10 mouse cellular contexts compared by ENCODE assay signal in genomic region chr15:77014985-77015384, GRCm38 (mm10). TPM values are rescaled to one million over a fixed set of nuclear protein-coding genes. Genes with fewer than 3 reads are reported as not detected.
DNase-seq lines count a peak whose midpoint lies in the region; ATAC-seq and TF ChIP-seq lines count a peak whose summit lies in the region.
"Had no signal": no experiment of that assay in that cellular context is flagged by ENCODE, and none has a peak within 500 bp of the region (broad histone marks: within the 10 kb centered on the region; RNA-seq: fewer than 3 reads in every experiment).

No protein-coding gene starts in this region.

- no peaks in the 10 kb centered on the region for H3K36me3 ChIP-seq in intestine, embryonic 16.5 days (ENCODE audit: control insufficient read depth, insufficient read depth, low read length)
- no peaks in the 10 kb centered on the region for H3K36me3 ChIP-seq in intestine, postnatal 0 days (ENCODE audit: control insufficient read depth, insufficient read depth)
- H3K36me3 ChIP-seq in heart, embryonic 16.5 days (ENCODE audit: control insufficient read depth, insufficient read depth): peaks cover 9% of the 10 kb centered on the region; the same call in 1 of the 2 replicates
- no peaks in the 10 kb centered on the region for H3K36me3 ChIP-seq in midbrain, postnatal 0 days (ENCODE audit: insufficient read depth, low read length)

- no peak overlapping the region for H3K4me2 ChIP-seq in intestine, embryonic 16.5 days (ENCODE audit: low read depth, low read length)
- no peak overlapping the region for H3K4me2 ChIP-seq in intestine, postnatal 0 days (replicated peaks; ENCODE audit: low read depth)
- H3K4me2 ChIP-seq in heart, embryonic 16.5 days (ENCODE audit: low read depth, low read length): peak overlapping the region; percentile 54
- no peak overlapping the region for H3K4me2 ChIP-seq in midbrain, postnatal 0 days (ENCODE audit: low read depth, low read length, poor library complexity, severe bottlenecking)

- DNase-seq in gastrocnemius, adult 18-20 months (ENCODE audit: low spot score): peak; percentile 85
- no peak for DNase-seq in midbrain, postnatal 0 days (ENCODE audit: low spot score)
- DNase-seq in spleen, postnatal 36 days (ENCODE audit: low spot score in 2 of 2): no peak
- no peak for DNase-seq in adrenal gland, postnatal 25 days
- no peak for DNase-seq in adrenal gland, postnatal 10 days

- H3K9me3 ChIP-seq in intestine, embryonic 16.5 days (ENCODE audit: control insufficient read depth, low read length): no peaks in the 10 kb centered on the region
- H3K9me3 ChIP-seq in intestine, postnatal 0 days (ENCODE audit: control insufficient read depth): no peaks in the 10 kb centered on the region
- 0 out of 2 replicates have a peak, but pooled peaks cover 2% of the 10 kb centered on the region for H3K9me3 ChIP-seq in heart, embryonic 16.5 days (replicated peaks; ENCODE audit: control insufficient read depth, low read length)
- no peaks in the 10 kb centered on the region for H3K9me3 ChIP-seq in midbrain, postnatal 0 days (ENCODE audit: low read length)

- 74% methylated on average over 4 of the region's 4 CpGs for WGBS in intestine, embryonic 16.5 days
- 81% methylated on average over 4 of the region's 4 CpGs for WGBS in intestine, postnatal 0 days
- WGBS in heart, embryonic 16.5 days: 38% methylated on average over 4 of the region's 4 CpGs
- WGBS in midbrain, postnatal 0 days: 77% methylated on average over 4 of the region's 4 CpGs

- 0 out of 2 replicates have a peak overlapping the region, but pooled peaks have one; percentile 7 for H3K27ac ChIP-seq in intestine, embryonic 16.5 days (ENCODE audit: low read length)
- H3K27ac ChIP-seq in intestine, postnatal 0 days (ENCODE audit: low read depth, low read length): no peak overlapping the region
- peak overlapping the region; percentile 98 for H3K27ac ChIP-seq in heart, embryonic 16.5 days (ENCODE audit: low read length)
- peak overlapping the region; percentile 74 for H3K27ac ChIP-seq in midbrain, postnatal 0 days (ENCODE audit: low read depth, low read length)

- no peak overlapping the region for H3K4me3 ChIP-seq in intestine, embryonic 16.5 days (ENCODE audit: low read length)
- H3K4me3 ChIP-seq in intestine, postnatal 0 days (ENCODE audit: low read depth, low read length): no peak overlapping the region
- H3K4me3 ChIP-seq in heart, embryonic 16.5 days (ENCODE audit: low read length): no peak overlapping the region
- H3K4me3 ChIP-seq in midbrain, postnatal 0 days (ENCODE audit: low read depth, low read length): no peak overlapping the region

- TF ChIP-seq CTCF in intestine, postnatal 0 days (IDR thresholded peaks at IDR 0.05; ENCODE audit: low read depth): no peak
- no peak for TF ChIP-seq CTCF in midbrain, postnatal 0 days (IDR thresholded peaks at IDR 0.05)

- no peak overlapping the region for H3K9ac ChIP-seq in intestine, embryonic 16.5 days (ENCODE audit: low read depth, low read length)
- no peak overlapping the region for H3K9ac ChIP-seq in intestine, postnatal 0 days (ENCODE audit: low read depth, low read length)
- peak overlapping the region; percentile 66 for H3K9ac ChIP-seq in heart, embryonic 16.5 days (ENCODE audit: low read length)
- H3K9ac ChIP-seq in midbrain, postnatal 0 days (replicated peaks; ENCODE audit: low read length, poor library complexity, severe bottlenecking): no peak overlapping the region

- ATAC-seq in intestine, embryonic 16.5 days: no peak
- ATAC-seq in intestine, postnatal 0 days: no peak
- no peak for ATAC-seq in heart, embryonic 16.5 days (replicated peaks; ENCODE audit: extremely low read depth, insufficient read depth, low FRiP score)
- no peak for ATAC-seq in midbrain, postnatal 0 days (ENCODE audit: low FRiP score)

- peaks cover 11% of the 10 kb centered on the region; the same call in 1 of the 2 replicates for H3K4me1 ChIP-seq in intestine, embryonic 16.5 days (ENCODE audit: control insufficient read depth, insufficient read depth, low read length)
- no peaks in the 10 kb centered on the region for H3K4me1 ChIP-seq in intestine, postnatal 0 days (replicated peaks; ENCODE audit: control insufficient read depth, insufficient read depth, low read length)
- peaks cover 58% of the 10 kb centered on the region for H3K4me1 ChIP-seq in heart, embryonic 16.5 days (ENCODE audit: control insufficient read depth, insufficient read depth, low read length)
- peaks cover 12% of the 10 kb centered on the region for H3K4me1 ChIP-seq in midbrain, postnatal 0 days (ENCODE audit: insufficient read depth, low read length)

- H3K27me3 ChIP-seq in intestine, embryonic 16.5 days (replicated peaks; ENCODE audit: control insufficient read depth, insufficient read depth, low read length): no peaks in the 10 kb centered on the region
- no peaks in the 10 kb centered on the region for H3K27me3 ChIP-seq in intestine, postnatal 0 days (replicated peaks; ENCODE audit: control insufficient read depth, insufficient read depth, low read length)
- H3K27me3 ChIP-seq in heart, embryonic 16.5 days (ENCODE audit: control insufficient read depth, insufficient read depth, low read length): no peaks in the 10 kb centered on the region
- H3K27me3 ChIP-seq in midbrain, postnatal 0 days (ENCODE audit: insufficient read depth, low read length): no peaks in the 10 kb centered on the region

RNA-seq across cellular contexts. Expression of gene Apol6, which starts 29.5 kb away (rescaled TPM):
- 0.38 and 0.42 TPM in 2 replicates for polyA plus RNA-seq in intestine, embryonic 16.5 days (2015; fragmentation: Nextera tagmentation; extraction: Ambion mirVana)
- polyA plus RNA-seq in intestine, postnatal 0 days (2015; fragmentation: Nextera tagmentation; extraction: Ambion mirVana): 0.67 and 1.3 TPM in 2 replicates
- total RNA-seq in gastrocnemius, adult 18-20 months (2021): 10 to 100 TPM; 47.5 to 80.8 TPM
- 0.11 and 0.30 TPM in 2 replicates for polyA plus RNA-seq in heart, embryonic 16.5 days (2015; fragmentation: Nextera tagmentation; extraction: Ambion mirVana)
- total RNA-seq in midbrain, postnatal 0 days (2014; rRNA removed): 0.14 and 0.16 TPM in 2 replicates
- polyA plus RNA-seq in midbrain, postnatal 0 days (2015; fragmentation: Nextera tagmentation; extraction: Ambion mirVana): 0.15 and 0.16 TPM in 2 replicates
- total RNA-seq in adrenal gland, postnatal 25 days (2021): 9.8 and 12.1 TPM in 2 replicates
- total RNA-seq in adrenal gland, postnatal 10 days (2021): 10 to 100 TPM; 14.9 to 18.5 TPM
- total RNA-seq: megakaryocyte progenitor cell, adult 5-6 weeks had no signal

RNA-seq across cellular contexts. Expression of gene Mb, which starts 35.5 kb away (rescaled TPM):
- 0.48 and 0.56 TPM in 2 replicates for polyA plus RNA-seq in intestine, embryonic 16.5 days (2015; fragmentation: Nextera tagmentation; extraction: Ambion mirVana)
- 0.16 and 0.24 TPM in 2 replicates for polyA plus RNA-seq in intestine, postnatal 0 days (2015; fragmentation: Nextera tagmentation; extraction: Ambion mirVana)
- 1,000 to 10,000 TPM; 5,214 to 6,251 TPM for total RNA-seq in gastrocnemius, adult 18-20 months (2021)
- polyA plus RNA-seq in heart, embryonic 16.5 days (2015; fragmentation: Nextera tagmentation; extraction: Ambion mirVana): 977 and 1,096 TPM in 2 replicates
- total RNA-seq in midbrain, postnatal 0 days (2014; rRNA removed): 0.66 TPM in 1 of 2 replicates, not detected in the other
- polyA plus RNA-seq in midbrain, postnatal 0 days (2015; fragmentation: Nextera tagmentation; extraction: Ambion mirVana): 0.53 and 0.69 TPM in 2 replicates
- total RNA-seq in adrenal gland, postnatal 25 days (2021): 0.67 and 1.3 TPM in 2 replicates
- 100 to 1,000 TPM in 1 of 2 experiments, 10 to 100 TPM in 1; 34.3 to 233 TPM for total RNA-seq in adrenal gland, postnatal 10 days (2021)
- total RNA-seq: left cerebral cortex, postnatal 36 days; megakaryocyte progenitor cell, adult 5-6 weeks had no signal

Comparison
In these comparisons a context has a peak if more than half of its experiments do, and no peak if none do; other contexts are left out.
1. RNA of gene Mb, which starts 35.5 kb away (total RNA-seq): 5,214 to 6,251 TPM in gastrocnemius, adult 18-20 months; 34.3 to 233 TPM in adrenal gland, postnatal 10 days, 0.67 to 1.3 TPM in adrenal gland, postnatal 25 days and 0.66 TPM in midbrain, postnatal 0 days; every median in the first group is over 10 times any median in the second.